In the genomic region with DNA sequence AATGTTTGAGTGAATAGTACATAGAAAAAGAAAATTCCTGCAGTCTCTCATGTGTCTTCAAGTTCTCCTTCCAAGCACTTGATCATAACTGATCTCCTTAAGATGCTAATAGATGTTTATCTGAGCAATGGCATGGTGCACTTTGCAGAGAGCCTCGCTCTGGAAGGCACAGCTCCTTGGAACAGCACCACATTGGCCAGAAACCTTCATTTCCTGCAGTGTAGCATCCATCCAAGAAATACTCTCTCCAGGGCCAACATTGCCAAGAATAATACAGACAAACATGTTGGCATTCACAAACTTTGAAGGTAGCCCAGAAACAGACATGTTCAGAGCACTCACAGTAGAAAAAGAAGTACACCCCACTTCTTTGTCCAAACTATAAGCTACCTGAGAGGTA, we compare ENCODE assay signal across 27 mouse cellular contexts.
"Had no signal": no experiment of that assay in that cellular context is flagged by ENCODE, and none has a peak within 500 bp of the region (broad histone marks: within the 10 kb centered on the region; RNA-seq: fewer than 3 reads in every experiment).

No protein-coding gene starts in this region.

- H3K27me3 ChIP-seq: heart, embryonic 12.5 days; hindbrain, embryonic 12.5 days; intestine, embryonic 15.5 days; limb, embryonic 12.5 days; liver, embryonic 13.5 days; liver, embryonic 15.5 days had no signal

- DNase-seq: gastrocnemius, postnatal 25 days; heart, adult 18-20 months; heart, postnatal 10 days; heart, postnatal 4 days; kidney, adult 18-20 months; kidney, adult 8-10 months; kidney, postnatal 10 days; kidney, postnatal 25 days; kidney, postnatal 4 days; liver; liver, embryonic 13.5 days; liver, postnatal 0 days had no signal

- ATAC-seq: hindbrain, embryonic 16.5 days; inflammation-experienced regulatory T-cells, adult 6 months; intestine, embryonic 15.5 days; intestine, postnatal 0 days; liver, postnatal 0 days had no signal

- H3K36me3 ChIP-seq: heart, embryonic 10.5 days; heart, embryonic 12.5 days; hindbrain, embryonic 10.5 days; hindbrain, embryonic 12.5 days; intestine, embryonic 15.5 days; limb, embryonic 10.5 days; limb, embryonic 12.5 days; liver, embryonic 13.5 days; liver, embryonic 15.5 days had no signal

- H3K4me1 ChIP-seq: heart, embryonic 10.5 days; heart, embryonic 12.5 days; hindbrain, embryonic 10.5 days; hindbrain, embryonic 12.5 days; intestine, embryonic 15.5 days; limb, embryonic 10.5 days; limb, embryonic 12.5 days; liver, embryonic 13.5 days; liver, embryonic 15.5 days had no signal

- H3K9me3 ChIP-seq: heart, embryonic 10.5 days; heart, embryonic 12.5 days; hindbrain, embryonic 10.5 days; hindbrain, embryonic 12.5 days; intestine, embryonic 15.5 days; limb, embryonic 10.5 days; limb, embryonic 12.5 days; liver, embryonic 13.5 days; liver, embryonic 15.5 days had no signal

- H3K4me3 ChIP-seq: heart, embryonic 10.5 days; heart, embryonic 12.5 days; hindbrain, embryonic 10.5 days; hindbrain, embryonic 12.5 days; intestine, embryonic 15.5 days; layer of hippocampus, adult 2 months; left cerebral cortex, adult 2 months; limb, embryonic 10.5 days; limb, embryonic 12.5 days; liver, embryonic 13.5 days; liver, embryonic 15.5 days had no signal

- H3K27ac ChIP-seq: heart, embryonic 10.5 days; hindbrain, embryonic 10.5 days; hindbrain, embryonic 12.5 days; hindbrain, embryonic 14.5 days; intestine, embryonic 15.5 days; layer of hippocampus, adult 2 months; left cerebral cortex, adult 2 months; limb, embryonic 10.5 days; limb, embryonic 12.5 days; liver, embryonic 13.5 days; liver, embryonic 15.5 days had no signal

- H3K4me2 ChIP-seq: heart, embryonic 12.5 days; hindbrain, embryonic 12.5 days; hindbrain, embryonic 14.5 days; intestine, embryonic 15.5 days; limb, embryonic 12.5 days; liver, embryonic 11.5 days; liver, embryonic 13.5 days; liver, embryonic 15.5 days had no signal

- H3K9ac ChIP-seq: heart, embryonic 12.5 days; hindbrain, embryonic 12.5 days; hindbrain, embryonic 14.5 days; intestine, embryonic 15.5 days; limb, embryonic 12.5 days; liver, embryonic 13.5 days; liver, embryonic 15.5 days; liver, postnatal 0 days had no signal
